Mouse (Mus musculus): ENCODE results near the gene Ucp2. TPM values are rescaled to one million over a fixed set of nuclear protein-coding genes. Genes with fewer than 3 reads are reported as not detected.

The Ucp2 gene
- polyA plus RNA-seq, 1 experiment from 2014 or later, result 281 TPM

- no peaks in the 10 kb centered on the region for H3K9me3 ChIP-seq (ENCODE audit: control insufficient read depth)
- 91% methylated on average over 3 of the region's 3 CpGs for WGBS
- no peaks in the 10 kb centered on the region for H3K4me1 ChIP-seq (replicated peaks; ENCODE audit: control insufficient read depth, insufficient read depth, low read length)
- no peak for ATAC-seq
- peaks cover 12% of the 10 kb centered on the region; the same call in 1 of the 2 replicates for H3K36me3 ChIP-seq (ENCODE audit: control insufficient read depth, insufficient read depth)
- no peak for TF ChIP-seq CTCF (IDR thresholded peaks at IDR 0.05; ENCODE audit: low read depth)
- H3K4me2 ChIP-seq (replicated peaks; ENCODE audit: low read depth), result no peak overlapping the region
- no peak overlapping the region for H3K4me3 ChIP-seq (ENCODE audit: low read depth, low read length)
- no peak overlapping the region for H3K9ac ChIP-seq (ENCODE audit: low read depth, low read length)
- H3K27me3 ChIP-seq (replicated peaks; ENCODE audit: control insufficient read depth, insufficient read depth, low read length), result no peaks in the 10 kb centered on the region
- no peak overlapping the region for H3K27ac ChIP-seq (ENCODE audit: low read depth, low read length)
These were observed 56.7 kb downstream of the Ucp2 start for GRCm38 (mm10) chr7:100549796-100550195.

GRCm38 (mm10) chr7:100550338-100551007 lies 57.3 kb downstream of the Ucp2 start:
- Histone ChIP-seq H3K4me1 (replicated peaks; ENCODE audit: control insufficient read depth, insufficient read depth, low read length) (no peaks in the 10 kb centered on the region), H3K27ac (ENCODE audit: low read depth, low read length) (no peak overlapping the region), H3K4me3 (ENCODE audit: low read depth, low read length) (no peak overlapping the region), H3K9me3 (ENCODE audit: control insufficient read depth) (no peaks in the 10 kb centered on the region), H3K27me3 (replicated peaks; ENCODE audit: control insufficient read depth, insufficient read depth, low read length) (no peaks in the 10 kb centered on the region), H3K4me2 (replicated peaks; ENCODE audit: low read depth) (no peak overlapping the region), H3K36me3 (ENCODE audit: control insufficient read depth, insufficient read depth) (peaks cover 12% of the 10 kb centered on the region; the same call in 1 of the 2 replicates), H3K9ac (ENCODE audit: low read depth, low read length) (no peak overlapping the region)
- ATAC-seq, result no peak
- peak; percentile 66 for TF ChIP-seq CTCF (IDR thresholded peaks at IDR 0.05; ENCODE audit: low read depth)
- WGBS, result 55% methylated on average over 5 of the region's 5 CpGs

Other genes with a start within 250 kb of the Ucp2 start
- gene P4ha3, start 207.8 kb upstream of the Ucp2 start, polyA plus RNA-seq (2015; fragmentation: Nextera tagmentation; extraction: Ambion mirVana), result 0.67 and 1.6 TPM in 2 replicates
- gene C2cd3, start 121.1 kb upstream of the Ucp2 start, polyA plus RNA-seq (2015; fragmentation: Nextera tagmentation; extraction: Ambion mirVana), result 4.5 and 5.7 TPM in 2 replicates
- gene Ppme1, start 121.0 kb upstream of the Ucp2 start, polyA plus RNA-seq (2015; fragmentation: Nextera tagmentation; extraction: Ambion mirVana), result 22.7 and 23.5 TPM in 2 replicates
- not detected in 2 replicates for gene Ucp3, start 20.3 kb upstream of the Ucp2 start, polyA plus RNA-seq (2015; fragmentation: Nextera tagmentation; extraction: Ambion mirVana)
- 0.09 and 0.17 TPM in 2 replicates for gene Dnajb13, start 21.6 kb downstream of the Ucp2 start, polyA plus RNA-seq (2015; fragmentation: Nextera tagmentation; extraction: Ambion mirVana)
- gene Coa4, start 43.7 kb downstream of the Ucp2 start, polyA plus RNA-seq (2015; fragmentation: Nextera tagmentation; extraction: Ambion mirVana), result 52.4 and 54.1 TPM in 2 replicates
- 122 and 123 TPM in 2 replicates for gene Rab6a, start 114.1 kb downstream of the Ucp2 start, polyA plus RNA-seq (2015; fragmentation: Nextera tagmentation; extraction: Ambion mirVana)
- gene Mrpl48, start 115.0 kb downstream of the Ucp2 start, polyA plus RNA-seq (2015; fragmentation: Nextera tagmentation; extraction: Ambion mirVana), result 89.4 and 94.8 TPM in 2 replicates
- 12.9 and 14.6 TPM in 2 replicates for gene Plekhb1, start 169.1 kb downstream of the Ucp2 start, polyA plus RNA-seq (2015; fragmentation: Nextera tagmentation; extraction: Ambion mirVana)
- gene Fam168a, start 213.3 kb downstream of the Ucp2 start, polyA plus RNA-seq (2015; fragmentation: Nextera tagmentation; extraction: Ambion mirVana), result 13.2 and 14.6 TPM in 2 replicates

All from intestine, postnatal 0 days (tissue).